Mouse (Mus musculus) heart, embryonic 15.5 days (tissue): Measurements from ENCODE around the gene Bcap29. TPM values are rescaled to one million over a fixed set of nuclear protein-coding genes. Genes with fewer than 3 reads are reported as not detected.

ENCODE experiments used
- polyA plus RNA-seq: library from polyadenylated mRNA; unstranded; fragments of >200 nt; fragmentation: Nextera tagmentation; extraction: Ambion mirVana; gene quantifications from 2 replicates; pipeline ENCODE4 v1.2.1, GENCODE M21; 2015

Gene Bcap29
- polyA plus RNA-seq, 1 experiment from 2014 or later: 42.4 TPM

Other genes starting within 250 kb of the Bcap29 start
- 0.09 TPM in 1 of 2 replicates, not detected in the other for gene Slc26a3, start 243.8 kb downstream of the Bcap29 start, polyA plus RNA-seq
- gene Cbll1, start 135.0 kb downstream of the Bcap29 start, polyA plus RNA-seq: 7.0 and 10.0 TPM in 2 replicates
- 0.25 and 0.46 TPM in 2 replicates for gene Slc26a4, start 74.7 kb downstream of the Bcap29 start, polyA plus RNA-seq
- gene Dus4l, start 20.2 kb upstream of the Bcap29 start, polyA plus RNA-seq: 5.2 and 7.0 TPM in 2 replicates
- 24.1 and 26.6 TPM in 2 replicates for gene Cog5, start 20.2 kb upstream of the Bcap29 start, polyA plus RNA-seq
- gene Gpr22, start 79.3 kb upstream of the Bcap29 start, polyA plus RNA-seq: 5.8 and 8.2 TPM in 2 replicates